Mouse (Mus musculus): ENCODE measurements around the gene Gemin5. TPM values are rescaled to one million over a fixed set of nuclear protein-coding genes. Genes with fewer than 3 reads are reported as not detected.
A peak's percentile ranks its signal among the peaks of the same experiment; 100 is the strongest.

The Gemin5 gene
- polyA plus RNA-seq, 1 experiment from 2014 or later, result 19.8 TPM

- Histone ChIP-seq H3K9me3 (no peaks in the 10 kb centered on the region), H3K27ac (no peak within 1 kb of the TSS), H3K27me3 (replicated peaks) (no peaks in the 10 kb centered on the region), H3K4me3 (replicated peaks) (peak within 1 kb of the TSS; percentile 20; the same call in 1 of the 2 replicates), H3K36me3 (no peaks in the 10 kb centered on the region), H3K4me2 (peak within 1 kb of the TSS; percentile 48), H3K4me1 (peaks cover 10% of the 10 kb centered on the region), H3K9ac (no peak within 1 kb of the TSS)
- ATAC-seq (ENCODE audit: insufficient read depth, low FRiP score, low read depth), result peak; percentile 67
- 14% methylated on average over 12 of the region's 12 CpGs for WGBS
Observed at GRCm38 (mm10) chr11:58093021-58093528, 75.3 kb downstream of the Gemin5 start, which contains the start of gene Gm12248. Gene Gm12248, minus strand, starts transcription at chr11:58093134.

GRCm38 (mm10) chr11:58092541-58092940 lies 75.8 kb downstream of the Gemin5 start:
- H3K27ac ChIP-seq, result no peak overlapping the region
- H3K4me3 ChIP-seq (replicated peaks), result peak overlapping the region; percentile 20; the same call in 1 of the 2 replicates
- no peak overlapping the region for H3K9ac ChIP-seq
- no peaks in the 10 kb centered on the region for H3K27me3 ChIP-seq (replicated peaks)
- no peaks in the 10 kb centered on the region for H3K36me3 ChIP-seq
- peak overlapping the region; percentile 48 for H3K4me2 ChIP-seq
- H3K4me1 ChIP-seq, result peaks cover 8% of the 10 kb centered on the region
- 36% methylated on average over 4 of the region's 4 CpGs for WGBS
- no peaks in the 10 kb centered on the region for H3K9me3 ChIP-seq
- no peak for ATAC-seq (ENCODE audit: insufficient read depth, low FRiP score, low read depth)

GRCm38 (mm10) chr11:58081716-58082115 lies 86.6 kb downstream of the Gemin5 start:
- no peak overlapping the region for H3K9ac ChIP-seq
- H3K4me3 ChIP-seq (replicated peaks), result no peak overlapping the region
- no peaks in the 10 kb centered on the region for H3K9me3 ChIP-seq
- no peak for ATAC-seq (ENCODE audit: insufficient read depth, low FRiP score, low read depth)
- H3K4me2 ChIP-seq, result no peak overlapping the region
- no peaks in the 10 kb centered on the region for H3K27me3 ChIP-seq (replicated peaks)
- H3K36me3 ChIP-seq, result no peaks in the 10 kb centered on the region
- 85% methylated on average over 6 of the region's 6 CpGs for WGBS
- H3K4me1 ChIP-seq, result no peaks in the 10 kb centered on the region
- H3K27ac ChIP-seq, result no peak overlapping the region

GRCm38 (mm10) chr11:58077270-58077669 lies 91.1 kb downstream of the Gemin5 start:
- no peaks in the 10 kb centered on the region for H3K36me3 ChIP-seq
- no peak overlapping the region for H3K4me3 ChIP-seq (replicated peaks)
- ATAC-seq (ENCODE audit: insufficient read depth, low FRiP score, low read depth), result no peak
- no peaks in the 10 kb centered on the region for H3K9me3 ChIP-seq
- no peaks in the 10 kb centered on the region for H3K27me3 ChIP-seq (replicated peaks)
- 69% methylated on average over 4 of the region's 4 CpGs for WGBS
- H3K9ac ChIP-seq, result no peak overlapping the region
- no peak overlapping the region for H3K4me2 ChIP-seq
- no peaks in the 10 kb centered on the region for H3K4me1 ChIP-seq
- no peak overlapping the region for H3K27ac ChIP-seq

GRCm38 (mm10) chr11:58072978-58073377 lies 95.4 kb downstream of the Gemin5 start:
- no peak for ATAC-seq (ENCODE audit: insufficient read depth, low FRiP score, low read depth)
- 71% methylated on average over 3 of the region's 3 CpGs for WGBS
- Histone ChIP-seq H3K27ac (no peak overlapping the region), H3K4me2 (no peak overlapping the region), H3K36me3 (no peaks in the 10 kb centered on the region), H3K4me1 (no peaks in the 10 kb centered on the region), H3K9me3 (no peaks in the 10 kb centered on the region), H3K9ac (no peak overlapping the region), H3K4me3 (replicated peaks) (no peak overlapping the region), H3K27me3 (replicated peaks) (no peaks in the 10 kb centered on the region)

Other genes starting within 250 kb of the Gemin5 start
- gene Larp1, start 159.5 kb downstream of the Gemin5 start, polyA plus RNA-seq (2015; fragmentation: Nextera tagmentation; extraction: Ambion mirVana), result 25.6 and 27.4 TPM in 2 replicates
- gene Gm12248, start 75.4 kb downstream of the Gemin5 start, polyA plus RNA-seq (2015; fragmentation: Nextera tagmentation; extraction: Ambion mirVana), result 0.12 TPM in 1 of 2 replicates, not detected in the other
- gene Cnot8, start 64.4 kb downstream of the Gemin5 start, polyA plus RNA-seq (2015; fragmentation: Nextera tagmentation; extraction: Ambion mirVana), result 79.8 and 81.6 TPM in 2 replicates
- 123 and 134 TPM in 2 replicates for gene Mrpl22, start 3.1 kb upstream of the Gemin5 start, polyA plus RNA-seq (2015; fragmentation: Nextera tagmentation; extraction: Ambion mirVana)
- gene Igtp, start 31.0 kb upstream of the Gemin5 start, polyA plus RNA-seq (2015; fragmentation: Nextera tagmentation; extraction: Ambion mirVana), result 4.3 and 4.9 TPM in 2 replicates
- gene Irgm2, start 31.1 kb upstream of the Gemin5 start, polyA plus RNA-seq (2015; fragmentation: Nextera tagmentation; extraction: Ambion mirVana), result 3.0 and 3.8 TPM in 2 replicates
- gene 4930438A08Rik, start 106.3 kb upstream of the Gemin5 start, polyA plus RNA-seq (2015; fragmentation: Nextera tagmentation; extraction: Ambion mirVana), result 0.19 and 0.40 TPM in 2 replicates
- 26.9 and 27.5 TPM in 2 replicates for gene Zfp692, start 138.5 kb upstream of the Gemin5 start, polyA plus RNA-seq (2015; fragmentation: Nextera tagmentation; extraction: Ambion mirVana)
- 37.8 and 42.6 TPM in 2 replicates for gene Zfp672, start 161.8 kb upstream of the Gemin5 start, polyA plus RNA-seq (2015; fragmentation: Nextera tagmentation; extraction: Ambion mirVana)
- 30.7 and 30.8 TPM in 2 replicates for gene Sh3bp5l, start 162.2 kb upstream of the Gemin5 start, polyA plus RNA-seq (2015; fragmentation: Nextera tagmentation; extraction: Ambion mirVana)
- gene Lypd8, start 210.5 kb upstream of the Gemin5 start, polyA plus RNA-seq (2015; fragmentation: Nextera tagmentation; extraction: Ambion mirVana), result 237 and 326 TPM in 2 replicates